ENCODE assay signal across 29 mouse cellular contexts in the genomic region with DNA sequence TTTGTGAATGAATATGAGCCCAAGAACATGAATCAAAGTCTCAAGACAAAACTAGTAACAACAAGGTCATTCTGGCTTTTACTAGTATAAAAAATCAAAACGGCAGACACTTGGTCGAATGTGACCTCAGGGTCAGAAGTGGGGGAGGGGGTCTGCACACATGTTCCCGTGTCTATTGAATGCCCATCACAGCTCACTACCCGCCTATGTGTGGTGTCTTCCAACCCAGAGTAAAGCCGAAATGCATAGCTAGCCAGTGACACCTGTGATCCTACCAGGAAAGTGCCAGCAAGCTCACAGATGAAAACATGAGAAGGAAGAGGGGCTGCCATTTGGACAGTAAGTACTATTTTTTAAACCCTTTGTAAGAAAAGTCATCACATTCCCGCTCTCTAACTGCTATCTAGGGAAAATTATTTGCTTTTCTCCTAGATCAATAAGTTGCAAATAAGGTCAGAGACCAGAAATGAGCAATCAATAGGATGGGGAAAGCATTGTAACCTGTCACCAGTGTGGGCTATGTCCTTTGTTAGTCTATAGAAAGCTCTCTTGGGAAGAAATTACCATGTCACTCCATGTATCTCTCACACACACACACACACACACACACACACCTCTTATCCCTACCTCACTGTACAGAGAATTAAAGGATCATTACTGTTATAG.
A peak's percentile ranks its signal among the peaks of the same experiment; 100 is the strongest.
DNase-seq lines count a peak whose midpoint lies in the region; ATAC-seq and TF ChIP-seq lines count a peak whose summit lies in the region.
"Had no signal": no experiment of that assay in that cellular context is flagged by ENCODE, and none has a peak within 500 bp of the region (broad histone marks: within the 10 kb centered on the region; RNA-seq: fewer than 3 reads in every experiment).

No protein-coding gene starts in this region.

- 20% methylated on average over 6 of the region's 6 CpGs for WGBS in liver, adult 2 months
- 57% methylated on average over 6 of the region's 6 CpGs for WGBS in liver, embryonic 14.5 days (ENCODE audit: insufficient replicate concordance)
- WGBS in liver, postnatal 0 days (ENCODE audit: insufficient replicate concordance): 55% methylated on average over 6 of the region's 6 CpGs

- DNase-seq in heart, adult 11 months: peak; percentile 74
- DNase-seq in heart, postnatal 14 days: no peak
- DNase-seq in liver, adult 2 months (ENCODE audit: extremely low read depth, low read depth, low spot score): peak; percentile 76
- DNase-seq in liver: no peak
- peak in 1 of 3 experiments; percentile 13 for DNase-seq in liver, embryonic 14.5 days (ENCODE audit: low read depth in 3 of 3, low spot score in 3 of 3)
- peak; percentile 28 for DNase-seq in liver, postnatal 0 days
- no peak for DNase-seq in thymus, postnatal 4 days
- DNase-seq in gastrocnemius, postnatal 10 days: no peak
- DNase-seq: adrenal gland, postnatal 10 days; adrenal gland, postnatal 36 days; B cell, adult 2 months; cerebellum, adult 18-20 months; cerebellum, adult 9-10 months; cerebellum, postnatal 14 days; gastrocnemius, postnatal 14 days; heart, adult 18-20 months; heart, postnatal 10 days; heart, postnatal 4 days had no signal

- H3K9me3 ChIP-seq in liver, embryonic 14.5 days (ENCODE audit: control insufficient read depth, low read length): no peaks in the 10 kb centered on the region
- no peaks in the 10 kb centered on the region for H3K9me3 ChIP-seq in liver, postnatal 0 days (ENCODE audit: low read length)
- H3K9me3 ChIP-seq: embryonic facial prominence, embryonic 10.5 days; embryonic facial prominence, embryonic 13.5 days; forebrain, embryonic 12.5 days; forebrain, embryonic 15.5 days; G1E; heart, embryonic 12.5 days; heart, embryonic 15.5 days; hindbrain, embryonic 15.5 days had no signal

- no peak for ATAC-seq in liver, embryonic 14.5 days (ENCODE audit: insufficient read depth)
- ATAC-seq in liver, postnatal 0 days: peak; percentile 80
- ATAC-seq: forebrain, embryonic 15.5 days; Patski had no signal

- no peak overlapping the region for H3K27ac ChIP-seq in liver, adult 2 months (replicated peaks; ENCODE audit: insufficient read depth, low read depth, low read length)
- no peak overlapping the region for H3K27ac ChIP-seq in liver, embryonic 14.5 days
- H3K27ac ChIP-seq in liver, postnatal 0 days (ENCODE audit: low read depth): no peak overlapping the region
- H3K27ac ChIP-seq: embryonic facial prominence, embryonic 10.5 days; embryonic facial prominence, embryonic 13.5 days; forebrain, embryonic 12.5 days; forebrain, embryonic 15.5 days; heart, embryonic 15.5 days; hindbrain, embryonic 15.5 days had no signal

- intact Hi-C loops in heart, postnatal 14 days (cut with DNase I): no loop called here

- no peak overlapping the region for H3K4me3 ChIP-seq in liver, adult 2 months (ENCODE audit: insufficient read depth, low read depth, low read length)
- H3K4me3 ChIP-seq in liver, embryonic 14.5 days (ENCODE audit: insufficient read depth in 1 of 2, low read depth in 2 of 2, low read length in 2 of 2): no peak overlapping the region
- no peak overlapping the region for H3K4me3 ChIP-seq in liver, postnatal 0 days (ENCODE audit: low read depth, low read length)
- H3K4me3 ChIP-seq: embryonic facial prominence, embryonic 10.5 days; embryonic facial prominence, embryonic 13.5 days; erythroblast, embryonic 14.5 days; forebrain, embryonic 12.5 days; forebrain, embryonic 15.5 days; heart, embryonic 12.5 days; heart, embryonic 15.5 days; hindbrain, embryonic 15.5 days had no signal

- no peak for TF ChIP-seq CTCF in liver, adult 2 months (IDR thresholded peaks at IDR 0.05; ENCODE audit: low read depth, low read length)
- no peak for TF ChIP-seq CTCF in liver, embryonic 14.5 days (IDR thresholded peaks at IDR 0.05; ENCODE audit: low read depth)
- TF ChIP-seq CTCF in liver, postnatal 0 days (IDR thresholded peaks at IDR 0.05; ENCODE audit: low read depth): no peak

- peak overlapping the region; percentile 20; the same call in 1 of the 2 replicates for H3K4me2 ChIP-seq in liver, embryonic 14.5 days (ENCODE audit: low read depth)
- peak overlapping the region; percentile 51 for H3K4me2 ChIP-seq in liver, postnatal 0 days (ENCODE audit: low read depth, low read length)
- H3K4me2 ChIP-seq: embryonic facial prominence, embryonic 13.5 days; forebrain, embryonic 12.5 days; forebrain, embryonic 15.5 days; heart, embryonic 12.5 days; heart, embryonic 15.5 days; hindbrain, embryonic 15.5 days had no signal

- no peaks in the 10 kb centered on the region; the same call in 1 of the 2 replicates for H3K79me2 ChIP-seq in liver, adult 2 months (ENCODE audit: control insufficient read depth, insufficient read depth, low read length)

- H3K36me3 ChIP-seq in liver, adult 2 months (ENCODE audit: control insufficient read depth, insufficient read depth, low read length): no peaks in the 10 kb centered on the region
- H3K36me3 ChIP-seq in liver, embryonic 14.5 days (replicated peaks; ENCODE audit: control insufficient read depth, insufficient read depth, low read depth): no peaks in the 10 kb centered on the region
- H3K36me3 ChIP-seq in liver, postnatal 0 days (replicated peaks; ENCODE audit: insufficient read depth, low read length): no peaks in the 10 kb centered on the region
- H3K36me3 ChIP-seq: embryonic facial prominence, embryonic 10.5 days; forebrain, embryonic 12.5 days; forebrain, embryonic 15.5 days; G1E; heart, embryonic 12.5 days; heart, embryonic 15.5 days; hindbrain, embryonic 15.5 days had no signal

- peaks cover 6% of the 10 kb centered on the region for H3K27me3 ChIP-seq in liver, adult 2 months (ENCODE audit: control insufficient read depth, insufficient read depth, low read length)
- no peaks in the 10 kb centered on the region for H3K27me3 ChIP-seq in liver, embryonic 14.5 days (ENCODE audit: control insufficient read depth, insufficient read depth, low read length)
- no peaks in the 10 kb centered on the region for H3K27me3 ChIP-seq in liver, postnatal 0 days (ENCODE audit: insufficient read depth, low read length)
- H3K27me3 ChIP-seq: CH12.LX; embryonic facial prominence, embryonic 13.5 days; forebrain, embryonic 12.5 days; forebrain, embryonic 15.5 days; heart, embryonic 12.5 days; heart, embryonic 15.5 days; hindbrain, embryonic 15.5 days; Patski had no signal

- TF ChIP-seq POLR2A in liver, adult 2 months (IDR thresholded peaks at IDR 0.05; ENCODE audit: extremely low read depth, insufficient read depth, low read length): no peak

- no peak overlapping the region for H3K9ac ChIP-seq in liver, adult 2 months (ENCODE audit: low read depth, low read length)
- no peak overlapping the region for H3K9ac ChIP-seq in liver, embryonic 14.5 days (replicated peaks)
- no peak overlapping the region for H3K9ac ChIP-seq in liver, postnatal 0 days (replicated peaks)
- H3K9ac ChIP-seq: embryonic facial prominence, embryonic 13.5 days; forebrain, embryonic 12.5 days; forebrain, embryonic 15.5 days; heart, embryonic 12.5 days; heart, embryonic 15.5 days; hindbrain, embryonic 15.5 days had no signal

- H3K4me1 ChIP-seq in liver, adult 2 months (ENCODE audit: control insufficient read depth, insufficient read depth, low read length): 0 out of 2 replicates have a peak, but pooled peaks cover 1% of the 10 kb centered on the region
- H3K4me1 ChIP-seq in liver, embryonic 14.5 days (replicated peaks; ENCODE audit: control insufficient read depth in 2 of 2, insufficient read depth in 2 of 2, low read length in 1 of 2): peaks cover 0 to 7% of the 10 kb centered on the region in 2 experiments; a peak in 3 of 4 replicates
- peaks cover 9% of the 10 kb centered on the region for H3K4me1 ChIP-seq in liver, postnatal 0 days (ENCODE audit: insufficient read depth)
- H3K4me1 ChIP-seq: heart, embryonic 15.5 days had no signal

- TF ChIP-seq EP300 in liver, embryonic 14.5 days (IDR thresholded peaks at IDR 0.05; ENCODE audit: low read depth): no peak
- 0 out of 2 replicates have a peak, but pooled peaks have one; percentile 20 for TF ChIP-seq EP300 in liver, postnatal 0 days (IDR thresholded peaks at IDR 0.05; ENCODE audit: low read depth)

Comparison
In these comparisons a context has a peak if more than half of its experiments do, and no peak if none do; other contexts are left out.
1. DNase-seq: peak in heart, adult 11 months (single experiment), liver, adult 2 months (single experiment) and liver, postnatal 0 days (single experiment); none in heart, postnatal 14 days (0 of 2), liver (single experiment), thymus, postnatal 4 days (single experiment) and gastrocnemius, postnatal 10 days (single experiment).